Mouse (Mus musculus) urinary bladder, adult 18-20 months (tissue): ENCODE measurements around the gene Brix1.

Experiments used
- DNase-seq, 2 experiments: peaks; one replicate each; pipeline ENCODE4 v3.0.0; 2022; ENCODE audit warnings: low spot score in 2 of 2, mixed read lengths in 2 of 2

Gene Brix1

GRCm38 (mm10) chr15:10460986-10461385 is 24.8 kb downstream of the Brix1 start:
- no peak for DNase-seq

- no peak for DNase-seq
Observed at GRCm38 (mm10) chr15:10447102-10447501, 38.6 kb downstream of the Brix1 start.

- no peak for DNase-seq
Observed at GRCm38 (mm10) chr15:10442275-10442674, 43.5 kb downstream of the Brix1 start.

- DNase-seq, result no peak
Observed at GRCm38 (mm10) chr15:10441493-10441892, 44.3 kb downstream of the Brix1 start.

GRCm38 (mm10) chr15:10439963-10440362 is 45.8 kb downstream of the Brix1 start:
- no peak for DNase-seq

GRCm38 (mm10) chr15:10436893-10437292 is 48.9 kb downstream of the Brix1 start:
- DNase-seq, result no peak

- DNase-seq, result no peak
Observed at GRCm38 (mm10) chr15:10426545-10427266, 59.0 kb downstream of the Brix1 start.

- no peak for DNase-seq
Observed at GRCm38 (mm10) chr15:10426124-10426523, 59.6 kb downstream of the Brix1 start.
